Mouse (Mus musculus) frontal cortex, postnatal 36 days (tissue): ENCODE measurements around the gene Trpv1.

Experiments used
- DNase-seq, 2 experiments: peaks; one replicate each; pipeline ENCODE4 v3.0.0; 2022; ENCODE audit warnings: low spot score in 2 of 2

The Trpv1 gene

DNA sequence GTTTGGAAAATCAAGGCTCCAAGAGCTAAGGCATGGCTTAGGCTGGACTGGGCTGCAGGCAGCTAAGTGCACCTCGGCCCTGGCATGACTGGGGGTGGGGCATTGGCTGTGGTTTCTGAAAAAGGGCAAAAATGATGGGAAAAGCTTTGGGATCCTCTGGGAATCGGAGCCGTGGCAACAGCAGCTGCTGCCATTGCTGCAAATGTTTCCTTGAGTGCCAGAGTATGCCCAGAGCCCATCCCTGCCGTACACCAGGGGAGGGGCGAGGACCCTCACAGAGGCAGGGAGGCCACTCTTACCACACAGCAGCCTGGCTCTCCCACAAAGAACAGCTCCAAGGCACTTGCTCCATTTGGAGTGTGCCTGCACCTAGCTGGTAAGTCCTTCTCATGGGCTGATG, at the start of gene Trpv1:
Trpv1 (plus strand) TSS at position 301 of the 400 bp plus-strand sequence.
- DNase-seq: no peak

- DNase-seq: no peak
Measured at GRCm38 (mm10) chr11:73185872-73186615, 48.0 kb upstream of the Trpv1 start.

GRCm38 (mm10) chr11:73187231-73187630, 46.9 kb upstream of the Trpv1 start:
- no peak for DNase-seq

DNA sequence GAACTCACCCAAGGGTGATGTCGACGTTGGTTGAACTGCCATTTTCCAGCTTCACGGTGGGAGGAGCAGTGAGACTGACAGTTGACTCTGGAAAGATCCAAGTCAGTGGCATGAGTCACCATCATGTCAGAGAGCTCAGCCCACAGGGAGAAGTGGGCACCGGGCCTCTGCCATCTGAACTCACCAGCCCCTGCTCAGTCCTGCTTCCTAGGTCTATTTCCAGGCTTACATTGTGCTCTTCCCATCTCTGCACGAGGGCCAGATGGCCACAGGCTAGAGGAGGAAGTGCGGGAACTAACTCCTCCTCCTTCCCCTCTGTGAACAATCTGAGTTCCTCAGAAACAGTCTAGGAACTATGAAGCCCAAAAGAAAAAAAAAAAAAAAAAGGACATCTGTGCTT, 41.0 kb upstream of the Trpv1 start:
- DNase-seq: no peak

- no peak for DNase-seq
Measured at GRCm38 (mm10) chr11:73194444-73194843, 39.6 kb upstream of the Trpv1 start.

DNA sequence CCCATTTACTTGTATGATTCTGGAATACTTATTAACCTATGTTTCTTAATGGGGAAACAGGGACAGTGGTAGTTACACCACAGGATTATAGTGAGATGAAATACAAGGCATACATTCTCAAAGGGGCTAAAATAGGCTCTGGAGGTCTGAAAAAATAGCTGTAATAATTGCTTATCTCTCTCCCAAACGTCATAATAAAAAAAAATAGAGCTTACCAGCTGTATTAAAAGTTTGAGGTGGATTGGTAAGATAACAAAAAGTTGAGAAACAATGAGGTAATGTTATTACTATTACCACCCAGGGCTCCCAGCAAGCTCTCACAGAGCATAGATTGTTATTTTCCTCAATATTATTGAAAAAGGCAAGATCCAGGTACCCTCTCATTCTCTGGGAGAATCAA, 35.9 kb upstream of the Trpv1 start:
- no peak for DNase-seq

- DNase-seq: peak in 1 of 2 experiments; percentile 91
Measured at GRCm38 (mm10) chr11:73198603-73199229, 35.4 kb upstream of the Trpv1 start, which contains the start of gene Ctns. Gene Ctns (minus strand): TSS chr11:73199042.

GRCm38 (mm10) chr11:73199230-73199712, 34.8 kb upstream of the Trpv1 start, which contains the start of gene Shpk:
Gene Shpk (plus strand): TSS chr11:73199460.
- DNase-seq: peak; percentile 96 to 97

DNA sequence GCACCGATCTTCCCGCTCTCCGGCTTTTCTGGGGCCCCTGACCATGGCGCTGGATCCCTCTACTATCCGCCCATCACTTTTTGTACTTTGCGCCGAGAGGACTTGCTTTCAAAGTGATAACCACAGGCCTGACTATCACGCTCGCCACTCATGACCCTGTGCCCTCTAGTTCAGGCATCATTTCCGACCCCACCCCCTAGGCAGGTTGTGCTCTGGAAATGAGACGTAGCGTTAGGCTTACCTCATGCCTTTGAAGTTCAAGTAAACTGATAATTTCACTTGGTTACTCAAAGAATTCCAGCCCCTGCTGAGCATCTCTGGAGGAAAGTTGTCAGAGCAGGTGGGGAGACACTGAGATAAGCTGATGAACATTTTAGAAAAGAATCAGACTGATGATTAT, 34.2 kb upstream of the Trpv1 start:
- DNase-seq: no peak

DNA sequence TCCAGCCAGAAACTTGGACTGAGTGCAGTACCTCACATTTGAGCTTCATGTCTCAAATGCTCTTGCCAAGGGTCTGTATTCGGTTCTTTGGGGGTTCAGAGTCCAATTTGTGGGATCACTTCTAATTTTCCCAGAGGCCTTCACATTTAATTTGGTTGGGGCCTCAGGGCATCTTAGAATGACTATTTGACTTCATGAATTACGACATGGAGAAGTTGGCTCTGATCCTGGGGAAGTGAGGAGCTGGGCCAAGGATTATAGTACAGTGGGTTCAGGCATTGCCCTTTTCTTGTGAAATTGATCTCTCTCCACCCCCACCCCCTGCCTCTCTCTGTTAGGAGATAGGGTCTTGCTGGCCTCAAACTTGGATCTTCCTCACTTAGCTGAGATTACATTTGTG, 33.1 kb upstream of the Trpv1 start:
- no peak for DNase-seq

- DNase-seq: no peak
Measured at GRCm38 (mm10) chr11:73201597-73201996, 32.5 kb upstream of the Trpv1 start.

DNA sequence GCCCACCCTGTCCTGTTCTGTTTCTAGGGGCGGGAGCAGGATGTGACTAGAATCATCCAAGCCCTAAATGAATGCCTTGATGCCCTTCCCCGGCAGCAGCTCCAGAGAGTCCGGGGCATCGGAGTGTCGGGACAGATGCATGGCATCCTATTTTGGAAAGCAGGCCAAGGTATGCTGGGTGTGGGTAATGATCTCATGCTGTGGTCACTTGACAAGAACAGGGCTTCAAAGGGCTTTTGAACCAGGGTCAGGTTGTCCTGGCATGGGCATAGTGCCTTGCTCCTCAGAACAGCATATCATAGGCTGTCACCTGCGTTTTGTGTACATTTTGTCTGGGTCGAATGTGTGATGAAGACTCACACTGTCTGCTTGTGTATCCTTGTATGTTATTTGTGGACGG, 30.2 kb upstream of the Trpv1 start:
- DNase-seq: no peak

DNA sequence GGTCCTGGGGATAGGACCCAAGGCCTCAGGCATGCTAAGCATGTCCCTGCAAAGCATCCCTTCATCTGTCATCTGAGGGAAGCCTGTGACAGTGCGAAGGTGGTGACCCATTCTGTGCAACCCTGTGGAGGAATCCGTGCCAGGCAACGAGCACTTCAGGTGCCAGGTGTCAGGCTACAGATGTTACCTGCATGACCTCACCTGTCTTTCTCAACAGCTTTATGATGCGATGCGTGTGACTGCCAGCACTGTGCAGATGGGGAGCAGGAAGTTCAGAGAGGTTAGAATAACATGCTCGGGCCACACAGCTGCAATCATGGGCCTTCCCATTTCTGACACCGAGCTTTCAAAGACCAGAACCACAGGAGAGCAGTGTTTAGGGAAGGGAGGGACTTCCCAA, 28.9 kb upstream of the Trpv1 start:
- no peak for DNase-seq

DNA sequence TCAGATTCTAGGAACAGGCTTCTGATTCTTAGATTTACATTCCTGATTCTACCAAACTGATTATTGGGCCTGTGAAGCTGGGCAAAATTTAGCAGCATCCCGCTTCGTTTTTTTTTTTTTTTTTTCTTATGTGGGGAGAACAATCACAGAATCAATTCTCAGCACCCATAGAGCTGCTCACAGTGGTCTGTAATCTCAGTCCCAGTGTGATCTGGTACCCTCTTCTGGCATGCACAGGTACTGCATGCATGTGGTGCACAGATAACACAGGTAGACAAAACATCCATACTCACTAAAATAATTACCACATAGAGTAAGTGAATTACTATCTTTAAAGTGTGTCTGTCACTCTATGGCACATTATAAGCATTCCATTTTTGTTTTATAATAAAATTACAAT, 26.5 kb upstream of the Trpv1 start:
- DNase-seq: no peak

DNA sequence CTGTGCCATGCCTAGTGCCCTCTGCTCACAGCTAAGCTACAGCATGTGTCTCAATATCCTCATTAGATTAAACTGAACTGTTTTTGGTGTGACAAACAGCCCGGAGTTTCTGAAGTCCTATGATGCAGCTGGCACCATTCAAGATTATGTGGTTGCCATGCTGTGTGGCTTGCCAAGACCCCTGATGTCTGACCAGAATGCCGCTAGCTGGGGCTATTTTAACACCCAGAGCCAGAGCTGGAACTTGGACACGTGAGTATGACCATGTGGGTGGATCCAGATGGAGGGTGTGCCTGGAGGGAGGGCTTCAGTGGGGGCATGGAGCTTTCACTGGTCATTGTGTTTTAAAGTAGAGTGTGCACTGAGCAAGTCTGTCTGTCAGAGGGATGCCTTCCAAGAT, 20.1 kb upstream of the Trpv1 start:
- DNase-seq: no peak

DNA sequence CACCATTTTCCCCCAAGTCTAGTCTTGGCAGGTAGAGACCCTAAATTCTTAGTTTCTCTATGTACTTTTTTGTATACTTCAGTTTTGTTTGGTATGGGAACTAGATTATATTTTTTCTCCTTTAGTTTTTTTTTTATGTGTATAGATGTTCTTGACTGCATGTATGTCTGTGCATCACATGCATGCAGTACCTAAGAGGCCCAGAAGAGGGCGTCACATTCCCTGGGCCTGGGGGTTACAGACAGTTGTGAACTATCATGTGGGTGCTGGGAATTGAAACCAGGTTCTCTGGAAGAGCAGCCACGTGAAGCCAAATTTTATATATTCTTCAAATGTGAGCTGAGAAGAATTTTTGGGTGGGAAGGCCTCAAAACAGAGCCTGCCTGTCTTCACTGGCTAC, 14.4 kb upstream of the Trpv1 start:
- DNase-seq: no peak

GRCm38 (mm10) chr11:73220651-73221050, 13.4 kb upstream of the Trpv1 start:
- no peak for DNase-seq

DNA sequence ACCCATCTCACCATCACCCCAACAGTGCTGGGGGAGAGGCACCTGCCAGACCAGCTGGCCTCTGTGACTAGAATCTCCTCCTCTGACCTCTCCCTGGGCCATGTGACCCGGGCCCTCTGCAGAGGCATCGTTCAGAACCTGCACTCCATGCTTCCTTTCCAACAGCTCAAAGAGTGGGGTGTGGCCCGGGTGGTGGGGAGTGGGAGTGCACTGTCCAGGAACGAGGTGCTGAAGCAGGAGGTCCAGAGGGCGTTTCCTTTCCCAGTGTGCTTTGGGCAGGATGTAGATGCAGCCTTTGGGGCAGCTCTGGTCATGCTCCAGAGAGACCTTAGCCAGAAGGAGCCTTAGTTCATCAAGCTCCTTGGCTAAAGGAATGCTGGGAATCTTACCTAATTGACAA, 11.2 kb upstream of the Trpv1 start:
- no peak for DNase-seq

DNA sequence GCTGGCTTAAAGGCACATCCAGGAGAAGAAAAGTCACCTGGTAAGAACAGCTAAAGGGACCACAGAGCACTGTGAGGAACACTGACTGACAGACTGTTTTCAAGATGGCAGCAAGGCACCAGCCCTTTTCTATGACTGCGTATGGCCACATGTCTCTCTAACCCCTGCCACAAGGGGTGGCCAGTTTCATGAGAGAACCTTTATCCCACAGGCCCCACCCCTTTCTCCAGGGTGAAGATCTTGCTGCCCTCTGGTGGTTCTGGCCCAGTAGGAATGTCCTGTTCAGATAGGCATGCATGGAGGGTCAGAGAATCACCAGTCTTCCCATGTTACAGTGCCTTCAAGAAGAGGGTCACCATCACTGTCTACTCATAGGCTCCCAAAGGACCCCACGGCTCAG, 10.1 kb upstream of the Trpv1 start:
- no peak for DNase-seq

DNA sequence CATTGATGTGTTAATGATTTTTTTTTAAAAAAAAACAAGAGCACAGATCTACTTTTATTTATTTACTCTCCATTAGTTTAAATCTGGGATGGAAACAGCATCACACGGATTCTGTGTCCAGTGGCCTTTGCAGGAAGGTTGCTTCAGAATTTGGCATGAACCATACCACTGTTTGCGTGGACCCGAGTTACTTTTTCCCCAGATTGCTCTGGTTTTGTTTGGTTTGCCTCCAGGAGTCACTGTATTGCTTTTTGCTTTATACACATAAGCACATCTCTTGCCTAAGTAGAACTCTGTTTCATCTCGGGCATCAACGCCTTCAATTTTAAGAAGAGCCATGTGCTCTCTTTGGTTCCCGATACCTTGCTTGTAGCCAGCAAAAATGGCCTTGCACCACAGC, 8.2 kb upstream of the Trpv1 start:
- DNase-seq: no peak

- no peak for DNase-seq
Measured at GRCm38 (mm10) chr11:73228881-73229280, 5.2 kb upstream of the Trpv1 start.

DNA sequence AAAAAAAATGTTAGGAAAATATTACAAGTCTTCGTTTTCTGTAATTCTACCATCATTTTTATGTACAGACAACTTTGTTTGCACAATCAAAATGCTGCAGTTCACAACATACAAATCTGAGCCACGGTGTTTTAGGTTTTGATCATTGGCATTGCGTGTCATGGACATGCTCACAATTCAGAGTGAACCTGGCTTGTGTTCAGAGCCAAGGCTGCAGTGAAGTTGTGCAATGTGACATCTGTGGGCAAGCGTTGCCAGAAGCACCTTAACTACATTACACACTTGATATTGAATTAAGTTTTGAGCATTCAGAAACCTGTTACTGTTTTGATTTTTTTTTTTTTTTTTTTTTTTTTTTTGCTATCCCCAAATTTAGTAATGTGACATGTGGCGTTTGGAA, 4.0 kb upstream of the Trpv1 start:
- DNase-seq: no peak

- peak in 1 of 2 experiments; percentile 5 for DNase-seq
Measured at GRCm38 (mm10) chr11:73232513-73232912, 1.6 kb upstream of the Trpv1 start.
